Mouse (Mus musculus) lung, postnatal 0 days (tissue): ENCODE data around the gene Ganc.

Source experiments
- CTCF ChIP-seq: IDR thresholded peaks from 2 replicates; pipeline ENCODE4 v1.5.1; 2016; ENCODE audit warnings: antibody characterized with exemption, mild to moderate bottlenecking
- EP300 ChIP-seq: IDR thresholded peaks from 2 replicates; pipeline ENCODE4 v1.6.1; 2016; ENCODE audit warnings: antibody characterized with exemption, mild to moderate bottlenecking, control low read depth

DNA sequence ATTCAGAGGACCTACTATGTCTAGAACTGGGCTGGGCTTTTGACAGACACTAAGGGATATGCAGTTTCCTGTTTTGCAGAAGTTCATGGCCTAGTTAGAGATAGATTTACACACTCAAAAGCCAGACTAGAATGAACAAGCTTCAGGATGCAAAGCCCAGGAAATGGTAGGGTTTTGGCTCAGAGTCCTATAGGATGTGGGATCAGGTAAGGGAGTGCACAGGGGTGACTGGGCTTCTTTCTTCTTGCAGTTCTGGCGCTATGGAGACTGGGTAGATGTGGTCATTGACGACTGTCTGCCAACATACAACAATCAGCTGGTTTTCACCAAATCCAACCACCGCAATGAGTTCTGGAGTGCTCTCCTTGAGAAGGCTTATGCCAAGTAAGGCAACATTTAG, 80.5 kb downstream of the Ganc start:
- TF ChIP-seq CTCF, result no peak
- TF ChIP-seq EP300, result no peak
